In the genomic region with DNA sequence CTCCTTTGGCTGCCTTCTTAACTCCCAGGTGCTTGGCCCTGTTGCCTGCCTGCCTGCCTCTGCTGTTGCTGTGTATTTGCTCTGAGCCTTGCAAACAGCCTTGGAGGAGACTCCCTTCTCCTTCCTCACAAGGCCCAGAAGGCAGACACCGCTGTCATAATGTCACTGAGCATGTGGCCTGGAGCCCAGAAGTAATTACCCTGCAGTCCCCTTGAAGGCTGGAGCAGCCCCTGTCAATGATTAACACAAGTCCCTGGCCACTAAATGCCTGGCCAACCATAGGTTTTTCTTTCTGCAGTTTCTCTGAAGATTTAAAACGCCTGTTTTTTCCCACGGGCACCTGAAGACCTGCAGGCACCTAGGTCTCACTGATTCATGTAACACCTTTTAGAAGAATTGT, we compare ENCODE assay signal across 27 mouse cellular contexts. TPM values are rescaled to one million over a fixed set of nuclear protein-coding genes. Genes with fewer than 3 reads are reported as not detected.
A peak's percentile ranks its signal among the peaks of the same experiment; 100 is the strongest.
DNase-seq lines count a peak whose midpoint lies in the region; ATAC-seq lines count a peak whose summit lies in the region.
"Had no signal": no experiment of that assay in that cellular context is flagged by ENCODE, and none has a peak within 500 bp of the region (broad histone marks: within the 10 kb centered on the region; RNA-seq: fewer than 3 reads in every experiment).

No protein-coding gene starts in this region.

- no peak overlapping the region for H3K4me2 ChIP-seq in intestine, embryonic 14.5 days (ENCODE audit: low read length)
- H3K4me2 ChIP-seq in intestine, embryonic 16.5 days (ENCODE audit: low read depth, low read length) = no peak overlapping the region
- no peak overlapping the region for H3K4me2 ChIP-seq in kidney, embryonic 15.5 days
- H3K4me2 ChIP-seq: forebrain, embryonic 13.5 days; hindbrain, embryonic 15.5 days; limb, embryonic 12.5 days; liver, embryonic 11.5 days; midbrain, embryonic 13.5 days; neural tube, embryonic 12.5 days had no signal

- H3K27ac ChIP-seq in intestine, embryonic 14.5 days (ENCODE audit: low read depth) = no peak overlapping the region
- peak overlapping the region; percentile 29; the same call in 1 of the 2 replicates for H3K27ac ChIP-seq in intestine, embryonic 16.5 days (ENCODE audit: low read length)
- H3K27ac ChIP-seq in kidney, embryonic 15.5 days = peak overlapping the region; percentile 68
- H3K27ac ChIP-seq: forebrain, embryonic 13.5 days; gastrocnemius, adult 2 months; hindbrain, embryonic 15.5 days; limb, embryonic 12.5 days; midbrain, embryonic 13.5 days; neural tube, embryonic 12.5 days had no signal

- WGBS in intestine, embryonic 14.5 days = 47% methylated on average over 3 of the region's 3 CpGs
- 45% methylated on average over 3 of the region's 3 CpGs for WGBS in intestine, embryonic 16.5 days
- WGBS in kidney, embryonic 15.5 days = 52% methylated on average over 3 of the region's 3 CpGs

- H3K36me3 ChIP-seq in intestine, embryonic 14.5 days (ENCODE audit: control insufficient read depth, insufficient read depth, low read length) = no peaks in the 10 kb centered on the region
- no peaks in the 10 kb centered on the region for H3K36me3 ChIP-seq in intestine, embryonic 16.5 days (ENCODE audit: control insufficient read depth, insufficient read depth, low read length)
- H3K36me3 ChIP-seq in kidney, embryonic 15.5 days = no peaks in the 10 kb centered on the region
- H3K36me3 ChIP-seq: hindbrain, embryonic 15.5 days; limb, embryonic 12.5 days; midbrain, embryonic 13.5 days; neural tube, embryonic 12.5 days had no signal

- H3K27me3 ChIP-seq in intestine, embryonic 14.5 days (replicated peaks; ENCODE audit: control insufficient read depth, insufficient read depth, low read length) = no peaks in the 10 kb centered on the region
- H3K27me3 ChIP-seq in intestine, embryonic 16.5 days (replicated peaks; ENCODE audit: control insufficient read depth, insufficient read depth, low read length) = no peaks in the 10 kb centered on the region
- H3K27me3 ChIP-seq in kidney, embryonic 15.5 days = no peaks in the 10 kb centered on the region
- H3K27me3 ChIP-seq: forebrain, embryonic 13.5 days; hindbrain, embryonic 15.5 days; midbrain, embryonic 13.5 days; neural tube, embryonic 12.5 days had no signal

- peaks cover 3% of the 10 kb centered on the region; the same call in 1 of the 2 replicates for H3K4me1 ChIP-seq in intestine, embryonic 14.5 days (replicated peaks; ENCODE audit: control insufficient read depth, insufficient read depth, low read length)
- H3K4me1 ChIP-seq in intestine, embryonic 16.5 days (ENCODE audit: control insufficient read depth, insufficient read depth, low read length) = peaks cover 14% of the 10 kb centered on the region; the same call in 1 of the 2 replicates
- peaks cover 19% of the 10 kb centered on the region for H3K4me1 ChIP-seq in kidney, embryonic 15.5 days
- H3K4me1 ChIP-seq: megakaryocyte, embryonic 14.5 days had no signal

- H3K4me3 ChIP-seq in intestine, embryonic 14.5 days (ENCODE audit: low read depth, low read length) = no peak overlapping the region
- H3K4me3 ChIP-seq in intestine, embryonic 16.5 days (ENCODE audit: low read length) = no peak overlapping the region
- no peak overlapping the region for H3K4me3 ChIP-seq in kidney, embryonic 15.5 days (replicated peaks)
- H3K4me3 ChIP-seq: forebrain, embryonic 13.5 days; gastrocnemius, adult 2 months; heart, embryonic 10.5 days; hindbrain, embryonic 15.5 days; limb, embryonic 12.5 days; megakaryocyte, embryonic 14.5 days; midbrain, embryonic 13.5 days; neural tube, embryonic 12.5 days had no signal

- H3K9me3 ChIP-seq in intestine, embryonic 14.5 days (ENCODE audit: control insufficient read depth, low read length) = no peaks in the 10 kb centered on the region
- H3K9me3 ChIP-seq in intestine, embryonic 16.5 days (ENCODE audit: control insufficient read depth, low read length) = no peaks in the 10 kb centered on the region
- H3K9me3 ChIP-seq in kidney, embryonic 15.5 days (replicated peaks) = no peaks in the 10 kb centered on the region
- H3K9me3 ChIP-seq: forebrain, embryonic 13.5 days; heart, embryonic 10.5 days; hindbrain, embryonic 15.5 days; limb, embryonic 12.5 days; megakaryocyte, embryonic 14.5 days; midbrain, embryonic 13.5 days; neural tube, embryonic 12.5 days had no signal

- ATAC-seq in intestine, embryonic 14.5 days (replicated peaks; ENCODE audit: low FRiP score, low TSS enrichment, low read depth) = peak; percentile 76; the same call in 1 of the 2 replicates
- ATAC-seq in intestine, embryonic 16.5 days = peak; percentile 92
- ATAC-seq in kidney, embryonic 15.5 days (replicated peaks; ENCODE audit: low FRiP score) = peak; percentile 60; the same call in 1 of the 2 replicates
- no peak for ATAC-seq in monocyte, adult 5-6 weeks (replicated peaks; ENCODE audit: insufficient number of reproducible peaks, low FRiP score, low TSS enrichment, poor library complexity, severe bottlenecking)
- ATAC-seq: activated CD4-positive, CD25-positive, alpha-beta regulatory T cell, adult 4 months; forebrain, embryonic 13.5 days; liver, postnatal 0 days; midbrain, embryonic 13.5 days had no signal

- H3K9ac ChIP-seq in intestine, embryonic 14.5 days (ENCODE audit: low read length) = no peak overlapping the region
- no peak overlapping the region for H3K9ac ChIP-seq in intestine, embryonic 16.5 days (ENCODE audit: low read depth, low read length)
- no peak overlapping the region for H3K9ac ChIP-seq in kidney, embryonic 15.5 days
- H3K9ac ChIP-seq: forebrain, embryonic 13.5 days; hindbrain, embryonic 15.5 days; limb, embryonic 12.5 days; liver, postnatal 0 days; midbrain, embryonic 13.5 days; neural tube, embryonic 12.5 days had no signal

- peak; percentile 56 for DNase-seq in intestine, embryonic 14.5 days (ENCODE audit: low spot score)
- DNase-seq in kidney, postnatal 36 days = peak; percentile 63 to 67
- no peak for DNase-seq in thymus, postnatal 36 days
- DNase-seq in cerebellum, postnatal 36 days = no peak
- DNase-seq: adrenal gland, postnatal 14 days; cerebellum, adult 2 months; gastrocnemius, adult 2 months; liver, postnatal 0 days; lung, postnatal 36 days; right cerebral cortex, postnatal 25 days; spleen, adult 18-20 months; thymus, postnatal 4 days had no signal

RNA-seq across cellular contexts. Expression of gene Hcn4, which starts 9.7 kb away (rescaled TPM):
- 0.31 and 0.35 TPM in 2 replicates for polyA plus RNA-seq in intestine, embryonic 14.5 days (2014; fragmentation: Nextera tagmentation; extraction: Ambion mirVana)
- 0.21 and 0.22 TPM in 2 replicates for polyA plus RNA-seq in intestine, embryonic 16.5 days (2015; fragmentation: Nextera tagmentation; extraction: Ambion mirVana)
- 0.26 and 0.40 TPM in 2 replicates for polyA plus RNA-seq in kidney, embryonic 15.5 days (2015; fragmentation: Nextera tagmentation; extraction: Ambion mirVana)
- not detected in 3 replicates for total RNA-seq in monocyte, adult 5-6 weeks (2017)
- total RNA-seq: hematopoietic stem cell, adult 5-6 weeks; MEL had no signal
- polyA plus RNA-seq: activated CD4-positive, CD25-positive, alpha-beta regulatory T cell, adult 4 months; C2C12; liver, postnatal 0 days had no signal

Comparison
In these comparisons a context has a peak if more than half of its experiments do, and no peak if none do; other contexts are left out.
1. DNase-seq: peak in intestine, embryonic 14.5 days (single experiment) and kidney, postnatal 36 days (2 of 2); none in thymus, postnatal 36 days (0 of 2) and cerebellum, postnatal 36 days (0 of 2).